Mouse (Mus musculus): ENCODE results near the gene Rnf224.

GRCm38 (mm10) chr2:25267241-25267640 lies 30.7 kb upstream of the Rnf224 start:
- no peak for TF ChIP-seq CTCF (IDR thresholded peaks at IDR 0.05; ENCODE audit: insufficient read depth, low read depth, low read length)
- no peak for TF ChIP-seq POLR2A (IDR thresholded peaks at IDR 0.05; ENCODE audit: insufficient read depth, low read depth, low read length)

Measured in olfactory bulb, adult 2 months (tissue).